Mouse (Mus musculus) neural tube, embryonic 10.5 days (tissue): ENCODE data around the gene Dera.

Experiments used
- DNase-seq: peaks from one replicate; pipeline ENCODE4 v3.0.0-alpha.2; 2017; ENCODE audit warnings: low spot score; ENCODE audit errors: extremely low spot score

Gene Dera

DNA sequence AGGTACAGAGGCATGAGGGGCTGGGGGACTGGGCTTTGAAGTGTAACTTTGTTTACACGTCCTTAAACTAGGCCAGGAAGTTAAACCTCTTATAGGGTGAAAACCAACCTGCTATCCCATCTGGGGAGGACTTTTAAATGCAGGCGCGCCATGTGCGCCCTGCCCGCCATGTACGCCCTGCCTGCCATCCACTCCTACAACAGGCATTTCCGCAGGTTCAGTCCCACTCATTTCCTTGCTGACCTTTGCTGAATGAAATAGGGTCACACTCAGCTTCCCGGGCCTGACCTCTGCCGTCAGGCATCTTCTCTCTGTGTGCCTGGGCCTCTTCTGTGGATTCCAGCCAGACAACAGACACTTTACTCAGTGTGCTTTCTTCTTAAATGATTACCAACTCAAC lies 50.3 kb downstream of the Dera start:
- no peak for DNase-seq

GRCm38 (mm10) chr6:137806342-137806741 lies 52.0 kb downstream of the Dera start:
- DNase-seq: no peak

GRCm38 (mm10) chr6:137806806-137807205 lies 52.5 kb downstream of the Dera start:
- DNase-seq: no peak

- DNase-seq: no peak
Measured at GRCm38 (mm10) chr6:137807296-137807695, 53.0 kb downstream of the Dera start.

DNA sequence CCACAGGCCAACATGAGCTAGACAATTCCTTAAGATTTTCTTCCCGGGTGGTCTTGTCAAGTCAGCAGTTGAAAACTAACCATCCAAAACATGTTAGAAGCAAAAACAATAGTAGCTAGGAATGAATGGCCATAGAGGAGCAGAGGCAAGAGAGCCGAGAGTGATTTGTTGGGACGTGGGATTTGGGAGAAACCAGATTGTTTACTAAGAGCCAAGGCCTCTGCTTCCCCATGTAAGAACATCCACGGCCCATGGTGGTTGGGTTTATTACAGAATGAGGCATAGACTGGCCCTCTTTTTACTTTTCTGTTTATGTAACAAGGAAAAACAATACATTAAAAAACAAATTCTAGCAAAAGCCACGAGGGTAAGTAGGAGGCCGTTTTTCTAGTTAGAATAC lies 54.4 kb downstream of the Dera start:
- DNase-seq: no peak

- no peak for DNase-seq
Measured at GRCm38 (mm10) chr6:137810136-137810535, 55.8 kb downstream of the Dera start.

- DNase-seq: no peak
Measured at GRCm38 (mm10) chr6:137814006-137814405, 59.7 kb downstream of the Dera start.

DNA sequence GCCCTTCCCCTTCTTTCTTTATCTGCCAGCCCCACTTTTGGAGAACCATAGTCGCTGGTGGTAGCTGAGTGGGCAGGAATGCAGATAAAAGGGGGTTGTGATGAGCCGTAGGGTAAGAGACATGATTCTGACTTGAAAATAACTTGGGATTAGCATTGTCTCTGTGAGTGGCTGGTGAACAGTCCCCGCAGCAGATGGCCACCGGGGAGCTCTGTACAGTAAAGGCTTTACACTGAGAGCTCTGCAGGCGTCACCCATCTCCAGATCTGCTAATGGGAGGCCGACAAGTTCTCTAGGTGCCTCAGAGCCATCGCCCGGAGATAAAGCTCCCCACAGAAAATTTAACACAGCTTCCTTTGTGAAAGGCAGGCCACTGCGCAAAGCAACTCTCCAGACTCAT lies 62.2 kb downstream of the Dera start:
- no peak for DNase-seq

GRCm38 (mm10) chr6:137822550-137822949 lies 68.2 kb downstream of the Dera start:
- DNase-seq: no peak

DNA sequence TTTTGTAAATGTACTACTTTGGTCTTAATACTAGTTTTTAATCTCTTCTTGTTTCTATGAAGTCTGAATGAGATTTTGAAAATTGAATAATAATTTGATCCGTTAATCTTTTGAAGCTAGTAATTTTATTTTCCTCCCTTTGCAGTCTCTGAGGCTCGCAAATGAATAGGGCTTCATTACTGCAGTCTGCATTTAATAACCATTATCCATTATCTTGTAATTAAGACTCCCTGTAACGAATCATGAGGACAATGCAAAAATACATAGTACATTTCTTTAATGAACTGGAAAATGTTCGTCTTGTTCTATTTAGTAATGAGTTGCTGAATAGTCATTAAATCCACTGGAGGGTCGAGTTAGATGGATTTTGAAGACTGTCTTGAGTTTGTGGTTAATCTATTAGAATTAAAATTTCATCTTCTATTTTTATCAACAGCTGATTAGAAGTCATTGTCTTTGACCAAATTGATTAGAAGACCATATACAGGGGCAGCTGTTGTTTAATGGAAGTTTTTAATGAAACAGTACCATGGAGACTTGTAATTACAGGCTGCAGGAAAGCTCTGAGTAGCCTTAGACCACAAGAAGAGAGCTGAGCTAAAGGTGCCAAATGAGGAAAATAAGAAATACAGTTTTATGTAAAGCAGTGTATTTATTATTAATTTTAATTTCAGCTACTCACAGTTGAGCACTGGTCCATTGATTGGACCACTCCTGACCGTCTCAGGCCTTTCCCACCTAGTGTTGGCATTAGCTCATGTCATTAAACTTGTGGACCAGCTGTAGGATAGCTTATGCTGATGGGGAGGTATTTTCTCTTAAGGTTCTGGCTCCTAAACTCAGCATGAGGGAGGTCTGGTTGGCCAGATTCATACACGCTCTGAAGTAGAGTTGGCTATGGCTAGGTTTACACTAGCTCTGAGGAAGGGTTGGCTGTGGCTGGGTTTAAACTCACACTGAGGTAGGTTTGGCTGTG lies 70.0 kb downstream of the Dera start:
- DNase-seq: no peak

GRCm38 (mm10) chr6:137825022-137825613 lies 70.8 kb downstream of the Dera start:
- DNase-seq: no peak

GRCm38 (mm10) chr6:137829056-137829776 lies 74.9 kb downstream of the Dera start:
- peak; percentile 8 for DNase-seq

DNA sequence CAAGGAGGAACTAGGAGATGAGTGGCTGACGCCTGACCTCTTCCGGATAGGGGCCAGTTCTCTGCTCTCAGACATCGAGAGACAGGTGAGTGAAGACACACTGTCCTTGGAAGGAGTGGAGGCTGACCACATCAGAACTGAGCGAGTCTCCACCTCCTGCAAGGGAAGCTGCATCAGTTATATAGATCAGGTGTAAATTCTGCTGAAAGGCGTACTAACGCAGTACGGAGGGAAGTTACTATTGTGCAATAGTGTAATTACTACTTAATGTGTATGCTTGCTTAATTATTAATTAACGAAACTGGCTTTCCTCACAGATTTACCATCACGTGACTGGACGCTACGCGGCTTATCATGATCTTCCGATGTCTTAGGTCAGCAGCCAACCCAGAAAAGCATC lies 82.5 kb downstream of the Dera start:
- DNase-seq: no peak

DNA sequence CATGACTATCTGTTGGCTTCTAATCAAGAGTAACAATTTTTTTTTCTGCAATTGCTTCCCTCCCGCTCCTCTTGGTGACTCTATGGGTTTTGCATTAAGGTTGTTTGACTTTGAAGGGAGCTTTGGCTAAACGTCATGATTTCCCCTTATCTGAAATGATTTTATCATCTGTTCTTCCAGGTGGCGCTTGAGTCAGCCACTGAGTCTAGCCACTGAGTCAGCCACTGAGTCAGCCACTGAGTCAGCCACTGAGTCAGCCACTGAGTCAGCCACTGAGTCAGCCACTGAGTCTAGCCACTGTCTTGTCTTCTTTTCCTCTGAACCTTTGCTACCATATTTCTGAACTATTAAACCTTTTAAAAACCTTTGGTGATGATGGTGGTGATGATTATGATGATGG lies 89.0 kb downstream of the Dera start:
- no peak for DNase-seq

DNA sequence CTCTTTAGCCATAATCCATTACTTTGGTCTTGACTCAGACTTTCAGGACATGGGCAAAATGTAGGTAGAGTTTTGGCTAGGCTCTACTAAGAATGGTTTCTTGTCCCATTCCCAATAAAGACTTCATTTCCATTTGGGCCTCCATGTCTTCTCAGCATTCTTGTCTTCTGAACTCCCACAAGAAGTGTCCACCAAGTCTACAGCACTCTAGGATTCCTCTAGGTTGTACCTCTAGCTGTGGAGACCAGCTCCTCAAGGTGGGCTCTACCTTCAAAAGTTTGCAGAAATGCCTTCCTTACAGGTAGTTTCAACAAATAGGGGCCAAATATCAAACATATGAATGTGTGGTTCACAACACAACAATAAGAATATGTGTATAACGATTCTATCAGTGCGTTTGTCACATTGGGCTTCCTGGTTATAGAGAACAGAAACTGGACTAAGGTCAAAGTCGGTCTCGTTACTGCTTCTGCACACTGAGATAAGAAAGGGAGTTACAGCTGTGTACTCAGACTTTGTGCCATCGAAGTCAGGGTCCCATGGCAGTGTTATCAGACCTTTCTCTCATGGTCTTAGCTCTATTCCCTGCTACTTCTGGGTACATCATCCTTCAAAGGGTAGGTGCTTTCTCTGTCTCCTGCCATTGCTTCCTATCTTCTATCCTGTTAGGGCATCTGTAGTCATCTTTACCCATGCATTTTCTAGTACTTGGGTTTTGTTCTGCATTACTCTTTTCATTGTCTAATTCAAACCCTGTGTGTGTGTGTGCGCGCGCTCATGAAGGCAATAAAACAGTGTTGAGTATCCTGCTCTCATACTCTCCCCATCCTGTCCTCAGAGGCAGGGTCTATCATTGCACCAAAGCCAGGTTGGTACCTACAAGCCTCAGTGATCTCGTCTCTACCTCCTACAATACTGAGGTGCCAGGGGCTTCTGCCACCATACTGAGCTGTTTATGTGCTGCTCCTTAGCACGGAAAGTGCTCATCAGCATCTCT lies 103.2 kb downstream of the Dera start:
- DNase-seq: no peak

DNA sequence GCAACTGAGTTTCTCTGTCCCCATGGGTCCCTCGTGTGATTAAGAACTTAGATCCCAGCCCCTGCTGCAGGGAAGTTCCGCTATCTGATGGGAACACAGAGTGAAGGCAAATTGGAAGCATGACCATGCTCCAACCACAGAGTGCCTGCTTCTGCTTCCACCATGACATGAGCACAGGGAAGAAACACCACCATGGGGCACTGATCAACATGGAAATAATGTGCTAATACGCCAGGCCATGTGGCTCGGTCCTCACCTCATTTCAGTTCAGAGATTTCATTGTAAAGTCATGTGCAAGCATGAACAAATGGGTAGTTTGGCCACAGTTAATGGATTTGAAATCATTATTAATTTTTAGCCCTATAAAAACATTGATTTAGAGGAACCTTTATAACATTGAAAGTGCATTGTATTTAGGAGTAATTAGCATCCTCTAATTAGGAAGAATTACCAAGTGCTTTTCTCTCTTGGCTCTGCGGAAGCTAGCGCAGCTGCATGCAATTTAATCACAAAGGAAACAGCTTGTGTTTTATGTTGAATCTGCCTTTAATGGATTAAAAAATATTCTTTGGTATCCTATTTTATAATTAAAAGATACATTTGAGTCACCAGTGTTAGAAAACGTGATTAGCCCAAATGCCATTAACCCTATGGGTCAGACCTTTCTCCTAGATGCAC lies 115.7 kb downstream of the Dera start:
- no peak for DNase-seq

DNA sequence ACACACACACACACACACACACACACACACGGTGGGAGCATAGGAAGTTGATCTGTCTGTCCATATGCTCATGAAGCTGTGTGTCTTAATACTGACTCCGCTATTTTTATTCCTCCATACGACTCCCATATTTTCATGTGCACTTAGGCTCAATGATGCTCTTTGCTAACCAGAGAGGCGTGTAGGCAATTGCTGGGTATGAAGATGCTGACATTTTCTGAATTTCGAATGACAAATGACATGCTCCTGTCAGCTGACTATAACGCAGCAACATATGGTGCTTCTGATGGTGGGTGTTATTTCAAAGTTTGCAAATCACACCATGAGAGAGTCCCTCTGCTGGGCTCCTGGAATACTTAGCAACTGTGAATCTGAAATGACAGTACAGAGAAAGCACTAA lies 116.3 kb downstream of the Dera start:
- no peak for DNase-seq

DNA sequence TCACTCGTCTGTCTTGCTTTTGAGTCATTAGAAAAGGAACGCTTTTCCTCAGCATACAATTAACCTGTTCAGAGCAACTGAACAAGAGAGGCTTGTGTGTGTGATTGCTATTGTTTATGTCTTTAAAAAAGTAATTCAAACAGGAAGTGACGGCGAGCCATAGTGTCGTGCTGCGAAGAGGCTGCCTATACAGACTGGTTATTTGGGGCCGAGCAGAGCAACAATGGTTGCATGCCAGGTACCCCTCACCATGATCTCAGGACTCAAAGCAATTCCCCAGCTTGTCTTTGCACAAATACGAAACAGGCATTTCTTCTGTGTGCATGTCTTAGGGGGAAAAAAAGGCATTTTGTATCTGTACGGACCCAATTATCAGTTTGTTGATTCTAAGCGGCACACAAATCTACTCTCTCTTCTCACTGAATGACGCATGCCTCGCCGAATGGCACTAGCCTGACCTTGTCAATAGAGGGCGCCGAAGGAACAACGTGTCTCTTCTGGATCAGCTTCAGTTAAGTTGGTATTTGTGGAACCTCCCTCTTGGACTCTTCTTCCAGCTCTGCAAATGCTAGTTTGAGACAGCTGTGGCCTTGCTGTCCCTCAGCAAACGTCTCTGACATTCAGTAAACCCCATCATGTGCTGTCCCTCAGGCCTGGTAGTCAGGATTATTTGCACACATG lies 117.8 kb downstream of the Dera start:
- peak; percentile 46 for DNase-seq

DNA sequence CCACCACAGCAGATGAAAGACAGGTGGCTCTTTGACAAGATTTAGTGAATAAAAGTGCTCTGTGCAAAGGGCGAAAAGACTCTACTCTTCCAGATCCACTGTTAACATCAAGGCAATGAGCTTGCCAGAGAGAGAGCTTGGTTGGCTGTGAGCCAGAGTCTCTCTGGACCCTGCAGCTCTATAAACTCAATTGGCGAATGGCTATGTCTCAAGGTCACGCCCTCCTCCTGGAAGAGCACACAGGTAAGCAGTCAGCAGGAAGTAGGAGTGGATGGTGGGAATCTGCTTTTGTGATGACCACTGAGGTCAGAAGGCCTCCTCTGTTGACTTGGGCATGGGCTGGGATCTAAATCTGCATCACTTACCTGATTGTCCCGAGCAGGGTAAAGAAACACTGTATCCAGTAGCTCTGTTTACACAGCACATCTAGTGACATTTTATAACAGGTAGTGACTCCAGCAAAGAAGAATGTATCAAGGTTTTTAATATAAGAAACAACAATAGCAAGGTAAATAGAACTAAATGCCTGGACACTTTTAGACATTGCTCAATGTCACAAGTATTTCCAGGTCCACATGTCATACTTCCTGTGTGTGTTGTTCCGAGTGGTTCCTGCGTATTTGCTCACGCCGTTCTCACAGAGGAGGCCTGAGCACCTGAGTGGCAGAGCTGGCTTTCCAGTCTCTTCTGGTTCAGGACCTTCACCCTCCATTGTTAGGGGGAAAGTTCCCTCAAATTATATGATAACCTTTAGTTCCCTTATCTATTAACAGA lies 120.3 kb downstream of the Dera start:
- no peak for DNase-seq
